Mouse (Mus musculus): Measurements from ENCODE around the gene H2afv.
A peak's percentile ranks its signal among the peaks of the same experiment; 100 is the strongest.

The H2afv gene

GRCm38 (mm10) chr11:6444077-6444853, at the start of gene H2afv:
Gene H2afv (minus strand): TSS chr11:6444443.
- DNase-seq (ENCODE audit: low spot score in 2 of 2), result peak; percentile 99

- peak; percentile 57 to 76 for DNase-seq (ENCODE audit: low spot score in 2 of 2)
These were observed 45.7 kb upstream of the H2afv start for GRCm38 (mm10) chr11:6489691-6490503.

GRCm38 (mm10) chr11:6489257-6489656, 45.0 kb upstream of the H2afv start:
- DNase-seq (ENCODE audit: low spot score in 2 of 2), result no peak

- no peak for DNase-seq (ENCODE audit: low spot score in 2 of 2)
These were observed 43.9 kb upstream of the H2afv start for GRCm38 (mm10) chr11:6488041-6488684.

GRCm38 (mm10) chr11:6487496-6487895, 43.3 kb upstream of the H2afv start:
- no peak for DNase-seq (ENCODE audit: low spot score in 2 of 2)

GRCm38 (mm10) chr11:6486916-6487315, 42.7 kb upstream of the H2afv start:
- no peak for DNase-seq (ENCODE audit: low spot score in 2 of 2)

GRCm38 (mm10) chr11:6484244-6484959, 40.2 kb upstream of the H2afv start:
- no peak for DNase-seq (ENCODE audit: low spot score in 2 of 2)

GRCm38 (mm10) chr11:6483103-6483502, 38.9 kb upstream of the H2afv start:
- no peak for DNase-seq (ENCODE audit: low spot score in 2 of 2)

GRCm38 (mm10) chr11:6481669-6482185, 37.5 kb upstream of the H2afv start:
- no peak for DNase-seq (ENCODE audit: low spot score in 2 of 2)

GRCm38 (mm10) chr11:6480681-6481405, 36.6 kb upstream of the H2afv start:
- no peak for DNase-seq (ENCODE audit: low spot score in 2 of 2)

GRCm38 (mm10) chr11:6480191-6480590, 35.9 kb upstream of the H2afv start:
- DNase-seq (ENCODE audit: low spot score in 2 of 2), result no peak

GRCm38 (mm10) chr11:6479231-6479630, 35.0 kb upstream of the H2afv start:
- no peak for DNase-seq (ENCODE audit: low spot score in 2 of 2)

GRCm38 (mm10) chr11:6477350-6477749, 33.1 kb upstream of the H2afv start:
- DNase-seq (ENCODE audit: low spot score in 2 of 2), result no peak

GRCm38 (mm10) chr11:6476876-6477275, 32.6 kb upstream of the H2afv start:
- no peak for DNase-seq (ENCODE audit: low spot score in 2 of 2)

GRCm38 (mm10) chr11:6475867-6476484, 31.7 kb upstream of the H2afv start, which contains the start of gene Purb:
Gene Purb (minus strand): TSS chr11:6475917.
- peak; percentile 92 to 98 for DNase-seq (ENCODE audit: low spot score in 2 of 2)

GRCm38 (mm10) chr11:6474874-6475731, 30.9 kb upstream of the H2afv start:
- DNase-seq (ENCODE audit: low spot score in 2 of 2), result peak; percentile 57 to 83

GRCm38 (mm10) chr11:6474381-6474780, 30.1 kb upstream of the H2afv start:
- no peak for DNase-seq (ENCODE audit: low spot score in 2 of 2)

GRCm38 (mm10) chr11:6472076-6472475, 27.8 kb upstream of the H2afv start:
- no peak for DNase-seq (ENCODE audit: low spot score in 2 of 2)

- no peak for DNase-seq (ENCODE audit: low spot score in 2 of 2)
These were observed 27.2 kb upstream of the H2afv start for GRCm38 (mm10) chr11:6471493-6471892.
